Mouse (Mus musculus) lung, adult 2 months (tissue): Measurements from ENCODE around the gene Cacna2d1. TPM values are rescaled to one million over a fixed set of nuclear protein-coding genes. Genes with fewer than 3 reads are reported as not detected.

Source experiments
- DNase-seq: peaks from one replicate; pipeline ENCODE4 v3.0.0; 2022
- H3K4me1 ChIP-seq: fragments of 200-500 bp; 2 replicates; pipeline ENCODE4 v1.6.1; 2011; ENCODE audit warnings: low read length; ENCODE audit not compliant: control insufficient read depth, insufficient read depth
- H3K4me3 ChIP-seq: fragments of 200-500 bp; replicated peaks from 2 replicates; pipeline ENCODE3; 2011; ENCODE audit warnings: low read depth, mild to moderate bottlenecking, control low read depth, low read length; ENCODE audit errors: extremely low read depth
- CTCF ChIP-seq: fragments of 200-500 bp; IDR thresholded peaks from 2 replicates; pipeline ENCODE4 v1.5.1; 2011; ENCODE audit warnings: mild to moderate bottlenecking, low read length, control low read depth; ENCODE audit not compliant: insufficient read depth
- POLR2A ChIP-seq: fragments of 200-500 bp; IDR thresholded peaks from 2 replicates; pipeline ENCODE4 v1.6.1; 2011; ENCODE audit warnings: low read depth, mild to moderate bottlenecking, control low read depth, low read length, borderline replicate concordance; ENCODE audit errors: extremely low read depth
- WGBS: fragments of 180-500 bp; shearing (Covaris S2); methylation state at CpG from one replicate; pipeline ENCODE4 v1.1.7; 2018; 5-methylcytosine and 5-hydroxymethylcytosine counted together
- polyA plus RNA-seq: library from polyadenylated mRNA; depleted of rRNA; stranded (reverse); fragments of >200 nt; gene quantifications from 2 replicates; pipeline ENCODE4 v1.2.3, GENCODE M21; 2012

Cacna2d1 gene
- polyA plus RNA-seq, 1 experiment = 5.5 TPM

GRCm38 (mm10) chr5:16231477-16231876, 297.0 kb downstream of the Cacna2d1 start:
- no peaks in the 10 kb centered on the region for H3K4me1 ChIP-seq
- H3K4me3 ChIP-seq = no peak overlapping the region
- 87% methylated on average over 9 of the region's 9 CpGs for WGBS
- DNase-seq = no peak
- TF ChIP-seq POLR2A = no peak
- TF ChIP-seq CTCF = no peak

GRCm38 (mm10) chr5:16234891-16235290, 300.4 kb downstream of the Cacna2d1 start:
- WGBS = 81% methylated on average over 6 of the region's 6 CpGs
- no peaks in the 10 kb centered on the region for H3K4me1 ChIP-seq
- H3K4me3 ChIP-seq = no peak overlapping the region
- no peak for DNase-seq
- TF ChIP-seq POLR2A (no peak), CTCF (no peak)

GRCm38 (mm10) chr5:16235864-16236263, 301.4 kb downstream of the Cacna2d1 start:
- WGBS = 85% methylated on average over 2 of the region's 2 CpGs
- DNase-seq = no peak
- Histone ChIP-seq H3K4me1 (no peaks in the 10 kb centered on the region), H3K4me3 (no peak overlapping the region)
- TF ChIP-seq CTCF = no peak
- no peak for TF ChIP-seq POLR2A

- no peak for DNase-seq
- TF ChIP-seq POLR2A (no peak), CTCF (no peak)
- WGBS = 84% methylated on average over 4 of the region's 4 CpGs
- Histone ChIP-seq H3K4me3 (no peak overlapping the region), H3K4me1 (no peaks in the 10 kb centered on the region)
Measured at GRCm38 (mm10) chr5:16236608-16237007, 302.1 kb downstream of the Cacna2d1 start.

GRCm38 (mm10) chr5:16237972-16238371, 303.5 kb downstream of the Cacna2d1 start:
- Histone ChIP-seq H3K4me3 (no peak overlapping the region), H3K4me1 (no peaks in the 10 kb centered on the region)
- TF ChIP-seq POLR2A (no peak), CTCF (no peak)
- 19% methylated on average over 5 of the region's 5 CpGs for WGBS
- peak; percentile 18 for DNase-seq

DNA sequence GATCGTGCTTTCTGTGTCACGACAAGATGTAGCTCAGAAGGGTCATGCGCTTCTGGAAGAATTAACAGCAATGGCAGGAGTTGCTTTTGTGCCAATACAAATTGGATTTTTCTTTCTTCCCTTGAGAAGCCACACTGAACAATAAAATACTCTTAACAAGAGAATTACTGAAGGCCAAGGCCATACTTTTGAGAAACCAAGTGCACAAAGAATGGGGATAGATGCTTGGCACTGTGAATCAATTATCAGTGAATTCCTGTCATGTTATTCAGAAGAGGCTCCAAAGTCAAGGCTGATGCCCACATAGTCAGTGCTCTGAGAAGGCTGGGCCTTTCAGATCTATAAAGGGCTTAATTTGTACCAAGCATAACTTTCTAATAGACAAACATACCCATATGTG, 305.8 kb downstream of the Cacna2d1 start:
- TF ChIP-seq POLR2A = no peak
- TF ChIP-seq CTCF = no peak
- DNase-seq = no peak
- H3K4me3 ChIP-seq = no peak overlapping the region
- H3K4me1 ChIP-seq = no peaks in the 10 kb centered on the region
- WGBS = 96% methylated on average over 3 of the region's 3 CpGs

DNA sequence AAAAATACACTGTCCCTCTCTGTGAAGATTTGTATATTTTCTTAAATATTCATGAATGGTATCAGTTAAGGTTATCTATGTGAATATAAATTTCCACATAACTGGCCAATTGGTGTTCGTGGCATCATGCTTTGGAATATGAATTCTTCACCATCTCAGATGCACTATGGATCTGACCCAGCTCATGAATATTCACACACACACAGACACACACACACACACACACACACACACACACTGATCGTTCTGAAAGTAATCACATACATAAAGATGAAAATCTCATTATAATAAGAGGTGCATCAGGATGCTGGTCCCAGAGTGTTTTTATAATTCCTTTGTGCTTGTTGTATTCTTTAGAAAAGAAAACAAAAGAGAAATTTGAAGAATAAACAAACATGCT, 309.1 kb downstream of the Cacna2d1 start:
- DNase-seq = no peak
- 62% methylated on average over 2 of the region's 2 CpGs for WGBS
- Histone ChIP-seq H3K4me3 (no peak overlapping the region), H3K4me1 (no peaks in the 10 kb centered on the region)
- TF ChIP-seq CTCF (no peak), POLR2A (no peak)

- 90% methylated on average over 6 of the region's 6 CpGs for WGBS
- H3K4me1 ChIP-seq = no peaks in the 10 kb centered on the region
- H3K4me3 ChIP-seq = no peak overlapping the region
- TF ChIP-seq POLR2A = no peak
- TF ChIP-seq CTCF = no peak
- DNase-seq = no peak
Measured at GRCm38 (mm10) chr5:16252738-16253513, 318.4 kb downstream of the Cacna2d1 start.

- Histone ChIP-seq H3K4me1 (no peaks in the 10 kb centered on the region), H3K4me3 (no peak overlapping the region)
- no peak for DNase-seq
- WGBS = 68% methylated on average over 1 of the region's 1 CpGs
- TF ChIP-seq POLR2A (no peak), CTCF (no peak)
Measured at GRCm38 (mm10) chr5:16253768-16254167, 319.3 kb downstream of the Cacna2d1 start.

DNA sequence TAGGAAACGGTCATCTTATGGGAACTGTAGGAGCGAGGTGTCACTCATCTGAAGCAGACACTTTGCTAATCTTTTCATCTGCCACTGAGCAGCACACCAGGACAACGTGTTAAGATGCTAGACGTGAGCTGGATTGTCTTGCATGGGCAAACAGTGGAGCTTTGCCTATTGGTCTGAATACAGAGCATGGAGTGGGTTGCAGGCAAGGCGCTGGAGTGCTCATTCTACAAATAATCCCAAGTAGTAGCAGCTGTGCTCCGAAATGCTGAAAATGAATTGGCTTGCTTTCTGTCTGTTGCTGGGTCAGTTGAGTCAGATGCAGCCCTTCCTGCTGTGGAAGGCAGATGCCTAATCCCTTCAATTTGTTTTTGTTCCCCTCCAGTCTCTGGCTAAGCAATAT, 330.9 kb downstream of the Cacna2d1 start:
- WGBS = 77% methylated on average over 6 of the region's 6 CpGs
- Histone ChIP-seq H3K4me3 (no peak overlapping the region), H3K4me1 (no peaks in the 10 kb centered on the region)
- DNase-seq = no peak
- no peak for TF ChIP-seq CTCF
- no peak for TF ChIP-seq POLR2A
